In genomic region chr3:118663987-118664692, GRCm38 (mm10) we compare ENCODE assay signal across 10 mouse cellular contexts.
DNase-seq lines count a peak whose midpoint lies in the region; ATAC-seq and TF ChIP-seq lines count a peak whose summit lies in the region.
"Had no signal": no experiment of that assay in that cellular context is flagged by ENCODE, and none has a peak within 500 bp of the region (broad histone marks: within the 10 kb centered on the region; RNA-seq: fewer than 3 reads in every experiment).

No protein-coding gene starts in this region.

- H3K27ac ChIP-seq in forebrain, embryonic 13.5 days: no peak overlapping the region
- H3K27ac ChIP-seq in intestine, postnatal 0 days (ENCODE audit: low read depth, low read length): no peak overlapping the region
- H3K27ac ChIP-seq in stomach, postnatal 0 days (replicated peaks): no peak overlapping the region

- 28% methylated on average over 5 of the region's 5 CpGs for WGBS in forebrain, embryonic 13.5 days
- 73% methylated on average over 5 of the region's 5 CpGs for WGBS in intestine, postnatal 0 days
- WGBS in stomach, postnatal 0 days: 52% methylated on average over 5 of the region's 5 CpGs

- no peak for TF ChIP-seq EP300 in stomach, postnatal 0 days (optimal IDR thresholded peaks at IDR 0.05)

- TF ChIP-seq CTCF in intestine, postnatal 0 days (IDR thresholded peaks at IDR 0.05; ENCODE audit: low read depth): no peak
- TF ChIP-seq CTCF in stomach, postnatal 0 days (IDR thresholded peaks at IDR 0.05; ENCODE audit: low read depth): no peak

- H3K27me3 ChIP-seq in forebrain, embryonic 13.5 days: no peaks in the 10 kb centered on the region
- no peaks in the 10 kb centered on the region for H3K27me3 ChIP-seq in intestine, postnatal 0 days (replicated peaks; ENCODE audit: control insufficient read depth, insufficient read depth, low read length)
- H3K27me3 ChIP-seq in stomach, postnatal 0 days (ENCODE audit: control insufficient read depth, insufficient read depth, low read length): no peaks in the 10 kb centered on the region
- H3K27me3 ChIP-seq: CH12.LX had no signal

- H3K4me1 ChIP-seq in forebrain, embryonic 13.5 days: peaks cover 9% of the 10 kb centered on the region
- H3K4me1 ChIP-seq in intestine, postnatal 0 days (replicated peaks; ENCODE audit: control insufficient read depth, insufficient read depth, low read length): no peaks in the 10 kb centered on the region
- no peaks in the 10 kb centered on the region for H3K4me1 ChIP-seq in stomach, postnatal 0 days (replicated peaks; ENCODE audit: control insufficient read depth, insufficient read depth)

- H3K9ac ChIP-seq in forebrain, embryonic 13.5 days: no peak overlapping the region
- H3K9ac ChIP-seq in intestine, postnatal 0 days (ENCODE audit: low read depth, low read length): no peak overlapping the region
- no peak overlapping the region for H3K9ac ChIP-seq in stomach, postnatal 0 days (ENCODE audit: low read length)

- ATAC-seq in forebrain, embryonic 13.5 days: peak; percentile 69
- ATAC-seq in intestine, postnatal 0 days: no peak
- ATAC-seq in stomach, postnatal 0 days (ENCODE audit: low FRiP score, low TSS enrichment): no peak
- no peak for ATAC-seq in megakaryocyte, adult 5-6 weeks (ENCODE audit: poor library complexity, severe bottlenecking)

- H3K36me3 ChIP-seq in forebrain, embryonic 13.5 days (ENCODE audit: poor library complexity, severe bottlenecking): no peaks in the 10 kb centered on the region
- H3K36me3 ChIP-seq in intestine, postnatal 0 days (ENCODE audit: control insufficient read depth, insufficient read depth): no peaks in the 10 kb centered on the region
- no peaks in the 10 kb centered on the region for H3K36me3 ChIP-seq in stomach, postnatal 0 days (ENCODE audit: control insufficient read depth, insufficient read depth, low read length)

- H3K9me3 ChIP-seq in forebrain, embryonic 13.5 days (replicated peaks): no peaks in the 10 kb centered on the region
- no peaks in the 10 kb centered on the region for H3K9me3 ChIP-seq in intestine, postnatal 0 days (ENCODE audit: control insufficient read depth)
- no peaks in the 10 kb centered on the region for H3K9me3 ChIP-seq in stomach, postnatal 0 days (ENCODE audit: control insufficient read depth, low read length)

- H3K4me3 ChIP-seq in forebrain, embryonic 13.5 days: no peak overlapping the region
- no peak overlapping the region for H3K4me3 ChIP-seq in intestine, postnatal 0 days (ENCODE audit: low read depth, low read length)
- no peak overlapping the region for H3K4me3 ChIP-seq in stomach, postnatal 0 days (ENCODE audit: low read depth, low read length)

- no peak overlapping the region for H3K4me2 ChIP-seq in forebrain, embryonic 13.5 days
- H3K4me2 ChIP-seq in intestine, postnatal 0 days (replicated peaks; ENCODE audit: low read depth): no peak overlapping the region
- no peak overlapping the region for H3K4me2 ChIP-seq in stomach, postnatal 0 days (replicated peaks; ENCODE audit: low read depth)

- peak; percentile 14 for DNase-seq in heart, postnatal 4 days
- no peak for DNase-seq in heart, adult 8-10 months (ENCODE audit: low spot score)
- peak; percentile 3 for DNase-seq in NIH3T3 (ENCODE audit: low read depth)
- DNase-seq in kidney, postnatal 10 days: peak; percentile 64
- no peak for DNase-seq in stomach, postnatal 0 days (ENCODE audit: low spot score)
- DNase-seq: lung, postnatal 10 days had no signal

Comparison
In these comparisons a context has a peak if more than half of its experiments do, and no peak if none do; other contexts are left out.
1. DNase-seq: peak in heart, postnatal 4 days (single experiment), NIH3T3 (single experiment) and kidney, postnatal 10 days (single experiment); none in heart, adult 8-10 months (single experiment) and stomach, postnatal 0 days (single experiment).